Mouse (Mus musculus) kidney, adult 18-20 months (tissue): ENCODE measurements around the gene Terf2.
"Not testable (repeated sequence)": the region's sequence is repeated elsewhere in the genome, so short reads cannot be mapped to it uniquely, and the experiment has no call there.

Experiments used
- DNase-seq: peaks from one replicate; pipeline ENCODE4 v3.0.0; 2021

The Terf2 gene

GRCm38 (mm10) chr8:107114150-107115007 is 18.0 kb upstream of the Terf2 start:
- DNase-seq = peak; percentile 45

- DNase-seq = no peak
Observed at GRCm38 (mm10) chr8:107113209-107113608, 16.9 kb upstream of the Terf2 start.

- DNase-seq = no peak
Observed at GRCm38 (mm10) chr8:107111340-107112105, 15.2 kb upstream of the Terf2 start.

DNA sequence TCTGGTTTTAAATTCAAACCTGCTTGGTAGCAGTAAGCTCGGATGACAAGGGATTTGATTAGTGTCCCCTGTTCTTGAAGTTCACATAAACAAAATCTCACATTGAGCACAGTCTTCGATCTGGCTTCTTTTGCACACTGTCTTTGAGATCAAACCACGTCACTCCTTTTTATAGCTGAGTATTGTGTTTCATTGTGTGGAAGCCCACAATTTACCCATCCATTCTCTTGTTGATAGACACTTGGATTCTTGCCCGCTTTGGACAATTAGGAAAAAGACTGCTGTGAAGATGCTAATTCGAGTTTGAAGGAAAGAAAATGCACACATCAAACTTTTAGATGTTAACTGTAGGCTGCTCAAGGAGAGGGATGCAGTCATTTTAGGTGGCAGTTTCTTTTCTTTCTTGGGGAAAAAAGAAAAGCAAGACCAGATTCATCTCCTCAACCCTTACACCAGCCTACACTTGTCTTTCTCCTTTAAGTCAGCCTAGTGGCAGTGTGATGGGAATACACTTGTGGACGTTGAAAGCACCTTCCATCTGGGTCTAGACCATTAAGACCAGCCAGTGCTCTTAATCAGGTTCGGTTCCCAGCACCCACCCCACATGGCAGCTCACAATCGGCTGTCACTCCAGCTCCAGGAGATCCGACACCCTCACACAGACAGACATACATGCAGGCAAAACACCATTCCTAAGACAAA is 14.4 kb upstream of the Terf2 start:
- no peak for DNase-seq

- no peak for DNase-seq
Observed at GRCm38 (mm10) chr8:107109816-107110435, 13.6 kb upstream of the Terf2 start.

DNA sequence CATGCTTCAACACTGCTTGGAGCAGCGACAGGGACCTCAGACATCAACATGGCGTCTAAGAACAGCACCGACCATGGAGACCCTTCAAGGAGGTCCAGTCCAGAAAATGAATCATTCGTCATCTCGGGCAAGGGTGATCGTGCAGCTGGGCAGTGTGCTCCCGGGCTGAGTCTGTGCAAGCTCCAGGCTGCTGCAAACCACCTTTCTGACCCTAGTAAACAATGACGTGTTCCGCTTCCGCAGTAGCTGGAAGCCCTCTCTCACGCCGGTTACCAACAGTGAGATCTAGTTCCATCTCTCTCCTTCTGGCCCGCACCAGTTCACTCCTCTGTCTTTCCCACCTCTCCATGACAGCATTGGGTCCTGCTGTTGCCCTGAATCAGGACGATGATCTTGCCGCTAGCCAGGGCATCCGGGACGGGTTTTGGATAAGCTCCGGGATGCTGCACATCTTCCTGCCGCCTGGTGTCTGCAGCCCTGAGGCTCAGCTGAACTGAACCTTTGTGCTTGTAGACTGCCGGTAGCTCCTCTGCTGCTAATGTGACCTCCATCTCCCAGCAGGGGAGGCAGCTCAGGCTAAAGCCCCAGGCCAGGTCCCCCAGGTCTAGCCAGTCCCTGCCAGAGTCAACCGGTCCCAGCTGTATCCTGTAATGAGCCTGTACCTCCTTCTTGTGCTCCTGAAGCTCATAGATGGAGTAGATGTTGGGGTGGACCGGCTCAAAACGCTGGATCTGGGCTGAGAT is 12.8 kb upstream of the Terf2 start:
- DNase-seq = peak; percentile 16

- not testable (repeated sequence) for DNase-seq
Observed at GRCm38 (mm10) chr8:107108089-107108488, 11.7 kb upstream of the Terf2 start.

DNA sequence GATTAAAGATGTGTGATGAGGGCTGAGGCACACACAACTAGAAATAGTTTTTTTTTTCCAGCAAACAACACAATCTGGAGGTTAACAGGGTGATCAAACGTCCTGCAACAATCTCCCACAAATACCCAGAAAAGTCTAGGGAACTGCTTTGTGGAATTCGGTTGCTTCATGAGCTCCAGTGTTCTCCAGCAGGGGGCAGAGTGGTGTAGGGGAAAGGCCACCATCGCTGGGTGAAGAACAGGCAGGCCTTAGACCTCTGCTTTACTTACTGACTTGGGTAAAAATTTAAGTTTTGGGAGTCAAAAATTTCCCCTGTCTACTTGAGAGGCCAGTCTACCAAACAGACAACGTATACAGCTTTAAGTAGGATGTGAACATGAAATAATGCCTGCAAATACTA is 8.2 kb upstream of the Terf2 start:
- DNase-seq = peak; percentile 84

GRCm38 (mm10) chr8:107100635-107101034 is 4.3 kb upstream of the Terf2 start:
- no peak for DNase-seq

DNA sequence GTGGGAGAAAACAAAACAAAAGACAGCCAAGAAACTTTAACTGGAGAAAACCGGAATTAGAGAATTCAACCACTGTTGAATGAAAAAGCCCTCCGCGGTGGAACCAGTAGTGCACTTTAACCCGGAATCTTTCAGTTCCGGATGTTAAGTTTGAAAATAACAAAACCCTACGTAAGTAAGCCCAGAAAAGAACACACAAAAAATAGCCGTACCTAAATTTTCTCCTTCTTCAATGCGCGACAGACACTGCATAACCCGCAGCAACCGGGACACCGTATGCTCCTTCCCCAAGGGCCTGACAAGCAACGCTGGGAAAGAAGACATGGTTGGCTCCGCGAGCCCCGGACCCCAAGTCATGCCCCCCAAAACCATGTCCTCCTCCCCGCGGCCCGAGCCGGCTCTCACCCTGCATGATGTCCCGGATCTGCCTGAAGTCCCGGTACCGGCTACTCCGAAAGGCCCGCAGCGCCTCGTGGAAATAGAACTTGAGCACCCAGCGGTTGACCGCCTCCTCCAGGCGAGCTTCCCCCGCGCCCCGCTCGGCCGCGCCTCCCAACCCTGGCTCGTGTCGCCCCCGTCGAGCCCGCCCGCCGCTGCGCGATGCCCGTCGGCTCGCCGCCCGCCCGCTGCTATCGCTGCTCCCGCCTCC is 506 bp downstream of the Terf2 start:
- no peak for DNase-seq

DNA sequence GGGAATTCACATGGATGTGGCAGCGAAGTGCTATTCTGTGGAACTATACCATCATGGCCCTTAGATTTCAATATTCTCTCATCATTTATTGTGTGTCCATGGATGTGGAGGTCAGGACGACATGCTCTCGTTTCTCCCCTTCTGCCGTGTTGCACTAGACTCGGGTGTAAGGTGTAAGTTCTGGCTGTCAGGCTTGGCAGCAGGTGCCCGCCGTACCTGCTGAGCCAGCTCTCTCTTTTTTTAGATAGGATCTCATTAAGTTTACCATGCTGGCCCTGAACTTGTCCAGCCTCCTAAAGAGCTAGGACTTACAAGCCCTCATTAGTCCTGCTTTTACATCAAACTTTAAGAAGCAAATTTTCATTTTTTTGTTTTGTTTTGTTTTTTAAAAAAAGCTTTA is 5.8 kb downstream of the Terf2 start:
- no peak for DNase-seq

DNA sequence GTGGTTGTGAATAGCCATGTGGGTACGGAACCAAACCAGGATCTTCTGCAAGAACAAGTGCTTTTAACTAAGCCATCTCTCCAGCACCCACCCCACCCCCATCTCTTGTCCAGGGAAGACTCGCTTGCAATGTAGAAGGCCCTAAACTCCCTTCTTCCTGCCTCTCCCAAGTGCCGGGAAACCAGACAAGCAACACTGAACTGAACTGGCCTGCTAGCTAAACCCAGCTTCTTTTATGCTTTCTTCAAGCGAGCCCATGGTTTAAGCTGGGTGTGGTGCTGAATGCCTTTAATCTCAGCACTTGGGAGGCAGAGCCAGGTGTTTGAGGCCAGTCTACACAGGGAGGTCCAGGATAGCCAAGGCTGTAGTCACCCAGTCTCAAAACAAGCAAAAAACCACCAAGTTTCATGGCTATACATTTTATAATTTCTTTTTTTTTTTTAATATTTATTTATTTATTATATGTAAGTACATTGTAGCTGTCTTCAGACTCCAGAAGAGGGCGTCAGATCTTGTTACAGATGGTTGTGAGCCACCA is 7.8 kb downstream of the Terf2 start:
- no peak for DNase-seq

DNA sequence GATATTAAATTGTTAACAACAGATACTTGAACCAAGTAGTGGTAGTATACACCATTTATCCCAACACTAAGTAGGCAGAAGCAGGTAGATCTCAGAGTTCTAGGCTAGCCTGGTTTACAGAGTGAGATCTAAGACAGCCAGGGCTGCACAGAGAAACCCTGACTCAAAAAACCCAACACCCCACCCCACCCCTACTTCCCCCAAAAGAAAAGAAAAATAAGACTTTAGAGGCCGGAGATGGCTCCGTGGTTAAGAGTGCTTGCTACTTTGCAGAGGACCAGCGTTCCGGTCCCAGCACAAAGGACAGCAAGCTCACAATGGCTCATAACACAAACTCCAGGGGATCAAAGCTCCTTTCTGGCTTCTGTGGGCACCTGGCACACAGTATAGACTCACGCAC is 10.3 kb downstream of the Terf2 start:
- no peak for DNase-seq

DNA sequence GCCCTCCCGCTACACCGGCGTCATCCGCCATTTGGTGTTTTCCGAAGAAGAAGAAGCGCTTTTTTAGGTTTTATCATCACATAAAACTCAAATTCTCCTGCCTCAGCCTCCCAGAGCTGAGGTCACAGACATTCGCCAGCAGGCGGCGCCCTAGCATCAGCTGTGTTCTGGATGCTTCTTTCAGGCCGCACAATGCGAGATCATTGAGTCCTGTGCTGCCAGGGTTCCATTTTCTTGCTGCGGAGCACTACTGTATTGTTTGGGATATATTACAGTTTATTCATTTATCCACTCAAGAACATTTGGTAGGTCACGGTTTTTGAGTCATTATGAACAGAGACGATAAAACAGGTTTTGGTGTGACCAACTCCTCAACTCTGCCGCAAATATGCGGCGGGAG is 11.0 kb downstream of the Terf2 start:
- DNase-seq = no peak

DNA sequence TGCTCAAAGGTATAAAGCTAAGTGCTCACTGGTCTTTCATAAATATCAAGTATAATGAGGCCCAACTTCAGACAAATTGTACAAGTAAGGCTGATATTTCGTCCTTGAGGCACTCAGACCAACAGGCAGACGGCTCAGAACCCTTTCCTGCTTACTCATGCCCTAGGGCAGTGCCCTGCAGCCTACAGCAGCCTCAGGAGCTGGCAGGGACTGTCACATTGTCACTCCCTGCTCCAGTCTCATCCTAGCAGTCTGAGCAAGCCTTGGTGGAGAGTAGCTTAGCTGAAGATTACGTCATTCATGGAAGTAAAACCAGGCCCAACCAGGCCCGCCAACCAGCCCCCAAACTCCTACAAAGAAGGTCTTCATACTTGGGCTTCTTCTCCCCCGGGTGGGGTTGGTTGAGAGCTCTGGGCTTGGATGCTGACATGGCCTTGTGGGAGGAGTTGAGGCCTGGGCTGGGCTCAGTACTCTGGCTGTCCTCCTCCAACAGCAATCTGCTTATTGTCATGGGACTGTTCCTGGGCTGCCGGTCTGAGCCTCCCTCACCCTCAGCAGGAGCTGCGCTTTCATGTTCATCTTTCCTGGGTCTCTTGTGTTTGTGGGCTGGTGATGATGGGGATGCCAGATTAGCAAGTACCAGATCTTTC is 20.0 kb downstream of the Terf2 start:
- DNase-seq = no peak

- no peak for DNase-seq
Observed at GRCm38 (mm10) chr8:107074128-107074527, 22.2 kb downstream of the Terf2 start.

DNA sequence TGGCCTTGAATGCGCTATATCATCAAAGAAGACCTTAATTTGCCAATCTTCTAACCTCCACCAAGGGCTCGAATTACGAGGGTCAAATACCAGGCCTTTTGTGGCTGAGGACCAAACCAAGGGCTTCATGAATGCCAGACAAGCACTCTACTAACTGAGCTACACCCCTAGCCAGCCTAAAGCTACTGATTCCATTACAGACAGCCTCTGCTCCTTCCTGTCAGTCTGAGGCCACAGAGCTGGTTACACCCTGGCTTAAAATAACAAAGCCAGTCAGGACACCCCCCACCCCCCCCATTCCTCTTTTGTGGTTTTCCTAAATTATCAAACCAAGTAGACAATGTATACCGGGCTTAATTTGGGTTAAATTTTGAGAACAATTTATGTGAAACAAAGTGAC is 22.6 kb downstream of the Terf2 start:
- DNase-seq = no peak

DNA sequence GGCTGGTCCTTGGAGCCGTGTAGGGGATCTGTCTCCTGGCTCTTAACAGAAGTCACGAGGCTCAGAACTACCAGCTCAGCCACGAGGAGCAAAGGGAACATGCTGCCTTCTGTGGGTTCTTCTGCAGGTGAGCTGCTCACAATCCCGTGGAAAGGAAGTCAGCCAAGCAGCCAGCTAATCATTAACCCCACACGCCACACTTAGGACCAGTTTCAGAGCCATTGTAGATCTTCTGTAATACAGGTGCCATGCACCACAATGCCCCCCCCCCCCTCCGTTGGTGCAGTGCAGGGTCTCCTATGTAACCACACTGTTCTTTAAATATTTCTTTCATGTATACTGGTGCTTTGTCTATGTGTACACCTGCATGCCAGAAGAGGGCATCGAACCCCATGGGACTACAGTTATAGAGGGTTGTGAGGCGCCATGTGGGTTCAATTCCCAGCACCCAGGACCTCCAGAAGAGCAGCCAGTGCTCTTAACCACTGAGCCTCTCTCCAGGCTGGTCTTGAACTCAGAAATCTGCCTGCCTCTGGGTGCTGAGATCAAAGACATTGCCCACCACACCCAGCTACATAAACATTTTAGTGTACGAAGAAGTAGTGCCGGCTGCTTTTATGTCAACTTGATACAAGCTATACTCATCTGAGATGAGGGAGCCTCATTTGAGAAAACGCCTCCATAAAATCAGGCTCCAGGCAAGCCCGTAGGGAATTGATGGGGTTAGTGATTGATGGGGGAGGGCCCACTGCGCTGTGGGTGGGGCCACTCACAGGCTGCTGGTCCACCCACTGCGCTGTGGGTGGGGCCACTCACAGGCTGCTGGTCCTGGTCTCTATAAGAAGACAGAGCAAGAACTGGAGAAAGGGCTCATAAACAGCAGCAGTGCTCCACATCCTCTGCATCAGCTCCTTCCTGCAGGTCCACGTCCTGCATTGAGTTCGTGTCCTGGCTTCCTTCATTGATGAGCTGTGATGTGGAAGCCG is 30.5 kb downstream of the Terf2 start, which contains the start of gene Tmed6:
Gene Tmed6, minus strand, starts transcription at position 134 of the 986 bp plus-strand sequence.
- DNase-seq = peak; percentile 85

DNA sequence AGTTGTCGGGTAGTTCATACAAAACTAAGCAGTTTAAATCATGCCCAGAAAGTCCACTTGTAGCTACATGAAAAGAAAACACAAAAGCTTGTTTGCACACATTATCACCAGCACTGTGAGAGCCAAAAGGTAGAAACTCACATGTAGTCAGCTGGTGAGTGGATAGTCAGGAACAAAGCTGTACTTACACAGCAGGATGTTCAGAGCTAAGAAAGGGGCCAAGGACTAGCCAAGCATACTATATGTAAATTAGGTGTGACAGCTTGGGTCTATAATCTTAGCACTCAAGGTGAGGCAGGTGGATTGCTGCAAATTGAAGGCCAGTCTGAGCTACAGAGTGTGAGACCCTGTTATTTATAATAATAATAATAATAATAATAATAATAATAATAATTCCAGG is 33.7 kb downstream of the Terf2 start:
- no peak for DNase-seq

GRCm38 (mm10) chr8:107056973-107057369 is 39.4 kb downstream of the Terf2 start:
- DNase-seq = no peak
